Mouse (Mus musculus) liver, embryonic 11.5 days (tissue): ENCODE data around the gene Rspry1. TPM values are rescaled to one million over a fixed set of nuclear protein-coding genes. Genes with fewer than 3 reads are reported as not detected.

Experiments used
- polyA plus RNA-seq: library from polyadenylated mRNA; unstranded; fragments of >200 nt; fragmentation: Nextera tagmentation; extraction: Ambion mirVana; gene quantifications from 2 replicates; pipeline ENCODE4 v1.2.1, GENCODE M21; 2014

Gene Rspry1
- polyA plus RNA-seq, 1 experiment from 2014 or later: 38.0 TPM

Other genes with a start within 250 kb of the Rspry1 start
- gene Herpud1, start 215.5 kb upstream of the Rspry1 start, polyA plus RNA-seq: 110 and 115 TPM in 2 replicates
- not detected in 2 replicates for gene Nlrc5, start 167.6 kb upstream of the Rspry1 start, polyA plus RNA-seq
- gene Cpne2, start 68.9 kb upstream of the Rspry1 start, polyA plus RNA-seq: 7.8 and 8.4 TPM in 2 replicates
- gene Fam192a, start 60 bp downstream of the Rspry1 start, polyA plus RNA-seq: 60.0 and 70.0 TPM in 2 replicates
- 28.8 and 33.5 TPM in 2 replicates for gene Arl2bp, start 64.7 kb downstream of the Rspry1 start, polyA plus RNA-seq
- 3.4 and 4.5 TPM in 2 replicates for gene Pllp, start 94.3 kb downstream of the Rspry1 start, polyA plus RNA-seq
- not detected in 2 replicates for gene Ccl22, start 143.7 kb downstream of the Rspry1 start, polyA plus RNA-seq
- gene Cx3cl1, start 170.1 kb downstream of the Rspry1 start, polyA plus RNA-seq: 0.53 and 0.78 TPM in 2 replicates
- gene Ccl17, start 208.5 kb downstream of the Rspry1 start, polyA plus RNA-seq: 0.62 and 1.3 TPM in 2 replicates
- 82.2 and 82.9 TPM in 2 replicates for gene Coq9, start 236.4 kb downstream of the Rspry1 start, polyA plus RNA-seq
- gene Ciapin1, start 236.4 kb downstream of the Rspry1 start, polyA plus RNA-seq: 94.8 and 99.5 TPM in 2 replicates